Mouse (Mus musculus): ENCODE data around the gene Phf21a.

Phf21a gene

GRCm38 (mm10) chr2:92092817-92093216 lies at the start of gene Phf21a:
Gene Phf21a (plus strand): TSS chr2:92093117.
- DNase-seq (ENCODE audit: low spot score in 2 of 2) = no peak

DNA sequence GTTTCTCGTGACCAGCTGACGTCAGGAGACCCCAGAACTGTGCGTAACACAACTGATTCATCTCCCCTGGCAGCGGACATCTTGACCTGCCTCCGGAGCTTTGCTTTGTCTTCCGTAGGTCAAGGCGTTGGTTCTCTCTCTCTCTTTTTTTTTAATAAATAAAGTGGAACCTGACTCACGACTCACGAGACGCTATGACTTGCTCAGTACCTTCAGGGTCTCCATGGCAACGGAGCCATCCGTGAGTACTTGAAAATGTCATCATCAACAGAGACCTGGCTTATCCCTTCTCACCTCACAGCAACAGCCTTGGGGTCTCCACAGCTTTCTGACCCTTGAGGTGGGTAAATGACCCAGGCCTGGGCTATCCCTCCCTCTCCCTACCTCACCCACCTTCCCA lies 49.6 kb upstream of the Phf21a start:
- no peak for DNase-seq (ENCODE audit: low spot score in 2 of 2)

DNA sequence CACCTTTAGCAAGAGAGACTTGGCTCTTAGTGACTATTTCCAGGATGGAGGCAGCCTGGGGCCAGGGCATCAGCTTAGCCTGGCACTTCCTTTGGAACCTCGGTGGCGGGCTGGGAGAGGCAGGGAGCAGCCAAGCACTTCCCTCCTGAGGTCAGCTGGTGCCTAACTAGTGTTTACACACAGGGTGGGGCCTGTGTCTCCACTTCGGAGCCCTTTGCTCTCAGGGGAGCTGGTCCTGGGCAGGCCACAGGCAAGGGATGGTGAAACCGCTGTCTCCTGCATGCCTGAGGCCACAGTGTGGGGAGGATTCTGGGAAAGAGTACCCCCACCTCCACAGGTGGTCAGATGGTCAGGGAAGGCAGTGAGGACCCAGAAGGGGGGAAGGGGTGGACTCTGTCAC lies 45.3 kb upstream of the Phf21a start:
- DNase-seq (ENCODE audit: low spot score in 2 of 2) = no peak

DNA sequence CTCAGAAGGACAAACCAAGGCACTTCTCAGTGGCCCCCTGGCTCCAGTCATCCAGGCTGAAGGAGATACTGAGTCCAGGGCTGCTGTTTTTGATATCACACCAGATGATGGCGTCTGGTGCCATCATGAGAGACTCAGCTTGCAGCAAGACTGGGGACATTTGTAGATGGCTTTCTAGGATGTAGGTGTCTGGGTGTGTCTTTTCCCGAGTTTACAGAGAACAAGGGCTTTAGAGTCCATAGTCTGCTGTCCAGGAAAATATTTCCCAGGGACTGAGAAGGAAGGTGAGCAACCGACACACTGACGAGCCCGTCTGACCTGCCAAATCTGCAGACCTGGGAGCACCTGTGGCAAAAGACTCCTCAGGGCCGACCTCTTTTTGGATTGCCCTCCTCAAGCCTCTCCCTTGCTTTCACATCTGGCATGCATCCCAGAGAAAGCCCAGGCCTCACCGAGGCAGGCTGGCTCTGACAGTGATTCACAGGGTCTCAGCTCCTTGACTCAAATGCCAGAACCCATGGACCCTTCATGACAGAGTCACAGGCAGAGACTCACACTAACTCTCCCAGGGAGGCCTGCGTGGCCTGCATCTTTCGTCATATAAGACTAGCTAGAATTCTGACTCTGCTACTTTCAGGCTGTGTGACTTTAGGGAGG lies 44.8 kb upstream of the Phf21a start:
- DNase-seq (ENCODE audit: low spot score in 2 of 2) = no peak

DNA sequence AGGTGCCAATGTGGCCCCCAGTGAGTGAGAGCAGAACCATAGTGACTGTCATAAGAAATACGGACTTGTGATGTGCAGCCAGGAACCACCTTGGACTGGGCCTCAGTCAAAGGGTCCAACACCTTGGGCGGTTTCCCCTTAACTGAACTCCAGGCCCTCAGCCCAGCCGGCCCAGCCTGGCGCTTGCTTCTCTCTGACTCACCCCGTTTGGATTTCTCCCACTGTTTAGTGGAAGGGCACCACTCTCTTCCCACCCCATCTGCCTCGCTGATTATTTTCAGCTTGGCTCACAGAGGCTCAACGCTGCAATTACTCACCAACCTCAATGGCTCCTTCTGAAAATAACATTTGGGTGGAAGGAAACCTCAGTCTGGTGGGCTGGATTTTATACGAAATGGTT lies 40.7 kb upstream of the Phf21a start:
- DNase-seq (ENCODE audit: low spot score in 2 of 2) = no peak

- DNase-seq (ENCODE audit: low spot score in 2 of 2) = no peak
These were observed 40.2 kb upstream of the Phf21a start for GRCm38 (mm10) chr2:92052754-92053153.

GRCm38 (mm10) chr2:92055101-92055813 lies 37.7 kb upstream of the Phf21a start:
- DNase-seq (ENCODE audit: low spot score in 2 of 2) = peak; percentile 51 to 55

GRCm38 (mm10) chr2:92055831-92056236 lies 37.1 kb upstream of the Phf21a start:
- peak in 1 of 2 experiments; percentile 13 for DNase-seq (ENCODE audit: low spot score in 2 of 2)

DNA sequence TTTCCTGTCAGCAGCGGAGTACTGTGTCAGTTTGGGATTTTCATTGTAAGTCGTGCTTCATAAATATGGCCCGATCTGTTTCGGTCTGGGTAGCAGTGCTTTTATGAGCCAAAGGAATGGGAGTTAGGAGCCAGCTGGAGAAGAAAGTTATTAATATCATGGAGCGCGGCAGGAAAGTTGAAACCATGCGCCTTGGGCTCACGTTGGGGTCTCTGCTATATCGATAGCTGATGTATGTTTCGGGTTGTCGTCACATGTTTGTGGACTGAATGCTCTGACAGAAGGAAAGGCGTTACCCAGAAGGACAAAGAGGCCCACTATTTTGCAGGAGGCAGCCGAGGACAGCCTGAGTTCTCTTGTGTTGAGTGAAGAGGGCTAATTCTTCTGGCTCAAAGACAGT lies 36.2 kb upstream of the Phf21a start:
- DNase-seq (ENCODE audit: low spot score in 2 of 2) = no peak

GRCm38 (mm10) chr2:92058469-92058868 lies 34.4 kb upstream of the Phf21a start:
- DNase-seq (ENCODE audit: low spot score in 2 of 2) = peak; percentile 52 to 68

GRCm38 (mm10) chr2:92058936-92059335 lies 34.0 kb upstream of the Phf21a start:
- DNase-seq (ENCODE audit: low spot score in 2 of 2) = no peak

DNA sequence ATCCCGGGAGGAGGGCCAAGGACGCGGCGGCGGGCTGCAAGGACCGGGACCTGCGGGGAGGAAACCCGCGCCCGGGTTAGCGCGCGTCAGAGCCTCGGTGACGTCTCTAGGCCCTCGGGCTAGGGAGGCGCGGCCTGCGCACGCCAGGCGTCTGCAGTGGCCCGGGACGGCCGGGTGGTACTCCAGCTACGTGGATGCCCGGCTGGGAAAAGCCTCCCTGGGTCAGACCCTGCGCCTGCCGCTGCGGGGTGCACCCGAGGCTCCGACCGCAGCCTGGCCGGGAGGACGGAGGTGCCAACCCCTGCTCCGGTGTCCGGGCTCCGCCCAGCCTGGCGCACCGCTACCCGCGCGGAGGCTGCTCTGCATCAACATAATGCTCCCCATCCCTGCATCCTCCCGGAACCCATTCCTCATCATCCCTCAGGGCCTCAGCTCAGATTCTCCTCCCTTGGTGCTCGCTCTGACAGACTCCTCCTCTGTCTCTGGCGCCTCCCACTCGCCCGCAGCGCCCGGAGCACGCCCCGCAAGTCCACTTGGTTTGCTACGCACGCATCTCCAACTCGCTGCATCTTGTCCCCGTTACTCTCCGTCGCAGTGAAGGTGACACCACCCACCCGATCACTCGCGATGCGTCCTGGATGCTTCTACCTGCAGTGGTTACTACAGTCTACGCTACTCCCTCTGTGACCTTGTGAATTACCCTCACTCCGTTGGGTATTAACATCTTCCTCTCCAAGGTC lies 33.3 kb upstream of the Phf21a start:
- no peak for DNase-seq (ENCODE audit: low spot score in 2 of 2)

- DNase-seq (ENCODE audit: low spot score in 2 of 2) = no peak
These were observed 32.6 kb upstream of the Phf21a start for GRCm38 (mm10) chr2:92060291-92060690.

DNA sequence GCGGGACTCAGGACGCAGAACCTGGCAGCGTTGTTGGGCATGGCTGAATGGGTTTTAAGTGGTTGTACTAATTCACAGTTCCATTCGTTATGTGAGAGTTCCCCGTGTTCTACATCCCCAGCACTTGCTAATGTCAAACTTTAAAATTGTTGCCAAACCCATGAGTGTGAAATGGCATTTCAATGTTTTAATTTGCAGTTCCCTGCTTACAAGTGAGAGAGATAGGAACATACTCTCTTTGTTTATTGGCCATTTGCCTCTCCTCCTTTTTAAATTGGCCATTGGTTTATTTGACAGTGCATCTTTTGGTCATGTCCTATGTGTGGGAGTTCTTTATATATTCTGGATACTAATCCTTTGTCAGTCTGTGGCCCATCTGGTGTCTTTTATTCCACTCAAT lies 31.6 kb upstream of the Phf21a start:
- DNase-seq (ENCODE audit: low spot score in 2 of 2) = no peak

GRCm38 (mm10) chr2:92063106-92063505 lies 29.8 kb upstream of the Phf21a start:
- DNase-seq (ENCODE audit: low spot score in 2 of 2) = no peak

DNA sequence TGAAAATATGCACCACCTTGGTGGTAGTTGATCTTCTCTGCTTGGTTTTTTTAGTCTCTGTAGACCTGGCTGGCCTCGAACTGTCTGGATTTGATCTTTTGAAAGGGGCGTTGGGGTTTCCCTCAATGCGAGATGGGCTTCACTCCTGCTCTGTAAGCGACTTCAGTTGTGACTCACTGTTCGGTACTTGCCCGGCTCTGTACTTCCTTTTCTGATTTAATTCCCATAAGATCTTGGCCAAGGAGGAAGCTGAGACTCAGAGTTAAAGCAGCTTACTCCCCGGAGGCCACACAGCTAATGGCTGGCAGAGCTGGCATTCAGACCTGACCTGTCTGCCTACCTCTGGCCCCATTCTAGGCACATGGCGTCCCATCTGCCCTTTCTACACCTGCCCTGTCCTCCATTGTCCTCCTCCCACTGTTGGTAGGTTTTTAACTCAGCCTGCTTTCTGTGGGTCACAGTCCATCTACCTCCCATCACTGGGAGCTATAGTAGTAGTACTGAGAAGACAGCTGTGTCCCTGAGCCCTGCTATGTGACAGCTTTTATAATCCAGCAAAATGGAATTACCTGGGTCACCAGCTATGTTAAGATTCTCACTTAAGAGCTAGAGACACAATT lies 27.5 kb upstream of the Phf21a start:
- no peak for DNase-seq (ENCODE audit: low spot score in 2 of 2)

DNA sequence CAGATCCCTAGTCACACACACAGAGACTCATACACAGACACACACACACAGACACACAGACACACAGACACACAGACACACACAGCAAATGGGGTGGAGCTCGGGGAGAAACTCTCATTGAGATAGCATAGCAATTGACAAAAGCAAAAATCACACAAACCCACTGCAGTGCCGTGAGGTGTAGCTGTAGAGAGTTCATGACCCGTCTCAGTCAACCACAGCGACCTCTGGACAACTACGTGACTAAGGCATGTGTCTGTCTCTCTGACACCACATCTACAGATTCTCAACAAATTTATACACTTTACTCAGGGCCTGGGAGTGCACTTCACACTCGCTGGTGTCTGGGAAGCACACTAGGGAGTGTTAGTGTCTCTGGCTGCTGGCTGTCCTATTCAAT lies 27.0 kb upstream of the Phf21a start:
- DNase-seq (ENCODE audit: low spot score in 2 of 2) = no peak

- DNase-seq (ENCODE audit: low spot score in 2 of 2) = no peak
These were observed 26.0 kb upstream of the Phf21a start for GRCm38 (mm10) chr2:92066899-92067298.

DNA sequence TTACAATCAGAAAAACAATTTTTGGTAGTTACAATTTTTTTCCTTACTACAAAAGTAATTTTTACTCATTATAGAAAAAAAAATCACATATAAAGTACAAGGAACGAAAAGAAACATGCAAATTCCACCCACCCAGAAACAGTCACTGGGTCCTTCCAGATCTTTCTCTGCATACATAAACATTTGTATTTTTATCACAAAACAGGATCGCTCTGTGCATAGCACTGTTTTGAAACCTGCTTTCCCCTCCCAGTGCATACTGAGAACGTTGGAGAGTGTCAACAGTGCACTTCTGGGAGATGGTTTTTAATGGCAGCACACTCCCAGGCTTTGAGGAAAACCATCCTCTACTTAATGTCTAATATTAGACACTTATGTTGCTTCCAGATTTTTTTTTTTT lies 25.3 kb upstream of the Phf21a start:
- DNase-seq (ENCODE audit: low spot score in 2 of 2) = no peak

DNA sequence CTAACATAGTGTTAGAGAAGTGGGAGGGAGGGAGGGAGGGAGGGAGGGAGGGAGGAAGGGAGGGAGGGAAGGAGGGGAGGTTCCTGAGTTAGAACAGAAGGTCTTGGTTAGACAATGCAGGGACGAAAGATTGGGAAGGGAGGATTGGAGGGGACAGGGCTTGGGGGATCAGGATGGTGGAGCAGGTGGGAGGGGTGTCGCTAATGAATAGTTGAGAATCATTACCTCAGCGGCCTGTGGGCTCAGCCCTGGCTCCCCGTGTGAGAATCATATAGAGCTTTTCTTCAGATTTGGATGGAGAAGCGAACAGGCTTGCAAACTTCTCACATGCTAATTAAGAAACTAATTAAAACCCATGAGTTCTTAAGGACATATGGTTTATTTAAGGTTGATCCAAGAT lies 23.3 kb upstream of the Phf21a start:
- no peak for DNase-seq (ENCODE audit: low spot score in 2 of 2)

DNA sequence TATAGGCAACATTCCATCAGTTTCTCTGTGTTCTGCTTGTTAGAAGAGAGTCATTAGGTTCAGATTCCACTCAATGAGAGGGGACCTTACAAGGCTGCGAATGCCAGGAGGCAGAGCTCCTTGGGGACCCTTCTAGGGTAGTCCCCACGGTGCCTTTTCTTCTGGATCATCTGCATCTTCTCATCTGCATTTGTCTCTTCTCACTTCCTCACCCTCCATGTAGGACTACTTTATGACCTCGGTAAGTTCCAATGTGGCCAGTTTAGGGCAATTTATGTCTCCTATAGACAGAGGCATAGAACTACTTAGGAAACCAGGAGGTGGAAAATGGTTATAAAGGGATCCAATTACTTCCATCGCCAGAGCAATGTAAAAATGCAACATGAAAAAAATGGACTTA lies 21.8 kb upstream of the Phf21a start:
- no peak for DNase-seq (ENCODE audit: low spot score in 2 of 2)

DNA sequence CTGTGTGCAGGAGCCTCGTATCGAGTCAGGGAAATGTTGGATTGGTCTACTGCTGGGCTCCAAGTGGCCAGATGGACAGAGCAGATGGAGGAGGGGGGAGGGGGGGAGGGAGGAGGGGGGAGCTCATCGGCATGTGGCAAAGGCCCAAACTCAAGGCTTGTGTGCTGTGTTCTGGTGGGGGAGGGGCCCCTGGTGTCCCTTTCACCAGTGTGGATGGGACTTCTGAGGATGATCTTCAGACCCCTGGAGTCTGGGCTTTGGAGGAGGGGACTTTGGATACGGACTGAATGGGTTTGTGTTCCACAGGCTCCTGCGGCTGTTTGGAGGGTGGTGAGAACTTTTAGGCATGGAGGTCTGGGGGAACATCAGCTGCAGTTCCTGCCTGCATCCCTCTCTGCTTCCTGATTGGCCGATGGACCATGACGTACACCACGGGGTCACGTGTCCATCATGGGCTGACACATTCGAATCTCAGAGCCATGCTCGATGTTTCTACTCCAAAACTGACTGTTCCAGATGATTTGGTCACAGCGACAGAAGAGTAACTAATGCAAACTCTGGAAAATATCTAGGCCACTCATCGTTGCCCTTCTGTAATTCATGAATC lies 16.7 kb upstream of the Phf21a start:
- no peak for DNase-seq (ENCODE audit: low spot score in 2 of 2)

Measured in spleen, postnatal 14 days (tissue).